Mouse (Mus musculus) CD4-positive naive resting alpha-beta T cell, adult 57 days (primary cell): ENCODE measurements around the gene Gm21094. TPM values are rescaled to one million over a fixed set of nuclear protein-coding genes. Genes with fewer than 3 reads are reported as not detected.

Experiments
- total RNA-seq: library from RNA; stranded (reverse); gene quantifications from one replicate; pipeline ENCODE4 v1.2.4, GENCODE M21; 2023

The Gm21094 gene
- not detected for total RNA-seq

GRCm38 (mm10) chrY:32620343-32620742 lies at the start of gene Gm21094:
Gene Gm21094 (minus strand): TSS chrY:32620443.

